Mouse (Mus musculus) c-Kit-positive CD71-positive TER-119-positive erythroid progenitor cells, embryonic 14.5 days (primary cell): ENCODE results near the gene Espl1.

Experiments
- DNase-seq: peaks from one replicate; pipeline ENCODE4 v3.0.0-alpha.2; 2013; ENCODE audit warnings: low spot score

The Espl1 gene

DNA sequence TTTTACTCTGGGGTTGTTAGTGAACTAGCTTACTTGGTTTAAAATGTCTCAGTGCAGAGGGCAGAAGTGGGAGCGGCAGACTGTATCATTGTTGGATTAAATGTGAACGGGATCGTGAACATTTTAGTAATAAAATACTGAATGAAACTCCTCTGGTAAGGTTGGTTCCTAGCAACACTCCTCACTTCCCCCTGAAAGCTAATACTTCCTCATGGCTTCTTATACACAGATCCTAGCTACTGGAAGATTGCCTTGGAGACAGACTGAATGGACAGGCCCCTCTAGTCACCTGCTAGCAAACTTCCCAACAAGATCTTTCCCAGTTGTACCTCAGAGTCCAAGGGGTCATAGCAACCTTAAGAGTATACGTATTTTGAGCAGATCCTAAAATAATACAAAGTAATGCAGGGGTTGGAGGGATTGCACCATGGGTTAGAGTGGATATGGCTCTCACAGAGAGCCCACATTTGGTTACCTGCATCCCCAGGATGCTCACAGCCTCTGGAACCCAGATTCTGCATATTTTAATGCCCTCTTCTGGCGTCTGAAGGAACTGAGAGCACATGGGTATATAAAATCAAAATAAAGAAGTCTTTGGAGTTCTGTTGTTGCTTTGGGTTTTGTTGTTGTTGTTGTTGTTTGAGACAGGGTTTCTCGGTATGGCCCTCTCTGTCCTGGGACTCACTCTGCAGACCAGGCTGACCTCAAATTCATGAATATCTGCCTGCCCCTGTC lies 21.9 kb upstream of the Espl1 start:
- no peak for DNase-seq

DNA sequence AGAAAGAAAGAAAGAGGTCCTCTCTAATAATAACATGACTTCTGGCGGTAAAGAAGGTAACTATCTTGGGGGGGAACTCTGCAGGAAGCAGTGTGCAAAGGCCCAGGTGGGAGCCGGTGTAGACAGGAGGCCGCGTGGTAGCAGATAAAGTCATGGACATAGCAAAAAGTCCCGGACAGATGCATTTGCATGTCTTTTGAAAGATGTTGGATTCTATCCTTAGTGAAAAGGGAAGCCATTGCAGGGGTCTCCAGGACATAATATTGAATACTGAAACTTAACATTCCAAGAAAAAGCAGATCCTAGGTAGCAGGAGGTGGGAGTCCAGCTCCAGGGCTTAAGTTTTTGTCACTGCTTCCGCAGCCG lies 17.4 kb upstream of the Espl1 start:
- no peak for DNase-seq

DNA sequence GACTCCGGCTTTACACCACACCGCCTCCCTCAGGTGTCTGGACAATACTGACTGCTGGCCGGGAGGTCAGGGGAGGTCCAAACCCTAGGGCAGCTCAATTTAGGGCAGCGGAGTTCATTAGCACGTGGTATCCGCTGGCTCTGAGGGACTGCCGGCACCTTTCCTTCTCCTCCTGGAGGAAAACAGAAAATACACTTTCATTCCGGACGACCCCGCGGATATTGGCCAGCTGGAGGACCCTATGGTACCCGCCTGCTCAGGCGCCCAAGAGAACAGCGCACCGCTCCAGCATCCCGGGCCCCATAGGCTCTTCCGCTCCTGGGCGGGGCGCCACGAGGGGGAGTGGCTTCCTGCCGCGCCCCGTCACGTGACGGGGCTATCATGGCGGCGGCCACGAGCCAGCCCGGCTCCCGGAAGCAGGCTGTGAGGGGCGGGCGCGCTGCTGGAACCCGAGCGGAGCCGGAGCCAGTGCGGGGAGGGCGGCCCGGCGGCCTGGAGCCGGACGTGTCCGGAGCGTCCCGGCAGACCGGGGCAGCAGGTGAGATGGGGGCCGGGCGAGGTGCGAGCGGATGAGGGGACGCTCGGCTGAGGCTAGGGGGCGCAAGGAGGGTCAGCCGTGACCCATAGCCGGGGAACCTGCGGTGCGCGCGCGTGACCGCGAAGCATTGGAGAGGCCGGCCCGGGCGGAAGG lies 16.8 kb upstream of the Espl1 start, which contains the start of gene Mfsd5:
TSS of gene Mfsd5 (plus strand) at position 363 of the 691 bp plus-strand sequence.
- peak; percentile 87 for DNase-seq

DNA sequence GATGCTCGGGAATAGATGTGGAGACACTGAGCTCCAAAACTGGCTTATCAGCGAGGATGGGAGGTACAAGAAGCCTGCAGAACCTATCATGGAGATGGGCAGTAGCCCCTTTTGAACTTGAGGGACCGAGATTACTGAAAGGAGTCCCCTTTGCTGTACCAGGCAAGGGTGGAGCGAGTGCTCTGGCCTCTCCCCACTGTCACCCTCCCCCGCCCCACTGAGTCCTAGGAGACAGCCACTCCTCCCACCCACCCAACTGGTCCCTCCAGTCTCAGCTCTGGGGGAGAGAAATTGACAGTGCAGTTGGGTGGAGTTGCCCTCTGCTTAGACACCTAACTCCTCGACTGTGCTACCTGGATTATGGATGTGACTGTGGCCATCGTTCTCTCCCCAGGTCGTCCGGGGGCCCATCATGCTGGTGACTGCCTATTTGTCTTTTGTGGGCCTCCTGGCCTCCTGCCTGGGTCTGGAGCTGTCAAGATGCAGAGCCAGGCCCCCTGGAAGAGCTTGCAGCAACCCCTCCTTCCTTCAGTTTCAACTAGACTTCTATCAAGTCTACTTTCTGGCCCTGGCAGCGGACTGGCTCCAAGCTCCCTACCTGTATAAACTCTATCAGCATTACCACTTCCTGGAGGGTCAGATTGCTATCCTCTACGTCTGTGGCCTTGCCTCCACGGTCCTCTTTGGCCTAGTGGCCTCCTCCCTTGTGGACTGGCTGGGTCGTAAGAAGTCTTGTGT lies 16.1 kb upstream of the Espl1 start:
- no peak for DNase-seq

DNA sequence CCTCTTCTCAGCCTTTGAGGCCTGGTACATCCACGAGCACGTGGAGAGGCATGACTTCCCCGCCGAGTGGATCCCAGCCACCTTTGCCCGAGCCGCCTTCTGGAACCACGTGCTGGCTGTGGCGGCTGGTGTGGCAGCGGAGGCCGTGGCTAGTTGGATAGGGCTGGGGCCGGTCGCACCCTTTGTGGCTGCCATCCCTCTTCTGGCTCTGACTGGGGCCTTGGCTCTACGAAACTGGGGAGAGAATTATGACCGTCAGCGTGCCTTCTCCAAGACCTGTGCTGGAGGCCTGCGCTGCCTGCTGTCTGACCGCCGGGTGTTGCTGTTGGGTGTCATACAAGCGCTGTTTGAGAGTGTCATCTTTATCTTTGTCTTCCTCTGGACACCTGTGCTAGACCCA lies 15.4 kb upstream of the Espl1 start:
- no peak for DNase-seq

DNA sequence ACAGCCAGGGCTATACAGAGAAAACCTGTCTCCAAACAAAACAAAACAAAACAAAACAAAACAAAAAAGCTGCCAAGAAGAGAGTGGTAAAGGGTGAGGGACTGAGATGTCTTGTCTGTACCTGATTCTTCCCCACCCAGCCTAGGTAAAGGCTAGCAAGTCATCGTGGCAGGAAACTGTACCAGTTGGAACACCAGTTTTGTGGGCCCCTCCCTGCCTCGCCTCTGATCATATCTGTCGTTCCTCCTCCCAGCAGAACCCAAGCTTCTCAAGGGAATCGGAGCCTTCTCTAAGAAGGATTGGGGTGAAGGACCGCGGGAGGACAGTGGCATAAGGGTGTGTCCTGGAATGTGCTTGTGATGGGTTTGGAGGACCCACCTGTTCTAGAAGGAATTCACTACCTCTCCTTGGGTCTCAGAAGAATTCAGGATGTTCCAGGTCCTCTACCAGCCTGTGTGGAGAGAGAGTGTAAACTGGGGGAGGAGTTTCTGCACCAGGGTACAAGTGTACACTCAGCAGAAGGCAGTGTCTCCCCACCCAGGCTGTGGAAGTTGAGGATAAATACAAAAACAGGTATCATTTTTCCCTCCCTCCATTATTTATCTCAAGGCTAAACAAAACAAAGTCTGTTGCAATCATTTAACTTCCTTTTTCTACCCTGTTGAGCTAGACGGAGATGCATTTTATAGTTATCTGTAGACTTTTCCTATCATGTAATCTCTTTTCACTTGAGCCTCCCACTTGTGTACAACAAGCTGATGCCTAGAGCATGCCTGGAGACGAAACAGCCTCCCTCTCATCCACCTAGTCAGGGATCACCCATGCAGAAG lies 13.4 kb upstream of the Espl1 start:
- peak; percentile 49 for DNase-seq

DNA sequence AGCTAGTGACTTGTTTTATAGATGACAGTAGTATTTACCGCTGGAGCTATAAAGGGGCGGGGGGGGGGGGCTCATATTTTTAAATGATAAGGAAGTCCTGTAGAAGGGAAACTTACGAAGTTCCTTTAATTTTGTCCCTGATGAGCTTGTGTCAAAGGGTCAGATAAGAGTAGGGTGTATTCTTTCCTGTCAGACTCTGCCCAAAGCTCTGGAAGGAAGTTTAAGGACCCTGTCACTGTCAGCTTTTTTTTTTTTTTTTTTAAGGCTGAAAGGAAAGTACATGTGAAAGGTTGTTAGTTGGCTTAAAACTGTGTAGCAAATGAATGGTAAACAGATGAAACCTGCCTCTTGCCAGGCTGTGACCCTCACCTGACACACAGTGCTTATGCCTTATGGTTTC lies 12.4 kb upstream of the Espl1 start:
- no peak for DNase-seq

DNA sequence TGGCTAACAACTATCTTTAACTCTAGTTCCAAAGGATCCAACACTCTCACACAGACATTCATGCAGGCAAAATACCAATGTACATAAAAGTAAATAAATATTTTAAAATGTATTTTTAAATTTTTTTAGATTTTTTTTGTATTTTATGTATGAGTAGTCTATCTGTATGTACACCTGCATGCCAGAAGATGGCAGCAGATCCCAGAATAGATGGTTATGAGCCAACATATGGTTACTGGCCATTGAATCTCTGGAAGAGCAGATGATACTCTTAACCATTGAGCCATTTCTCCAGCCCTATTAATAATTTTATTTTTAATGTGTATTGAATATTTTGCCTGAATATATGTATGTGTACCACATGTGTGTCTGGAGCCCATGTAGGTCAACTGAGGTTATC lies 8.7 kb upstream of the Espl1 start:
- peak; percentile 56 for DNase-seq

DNA sequence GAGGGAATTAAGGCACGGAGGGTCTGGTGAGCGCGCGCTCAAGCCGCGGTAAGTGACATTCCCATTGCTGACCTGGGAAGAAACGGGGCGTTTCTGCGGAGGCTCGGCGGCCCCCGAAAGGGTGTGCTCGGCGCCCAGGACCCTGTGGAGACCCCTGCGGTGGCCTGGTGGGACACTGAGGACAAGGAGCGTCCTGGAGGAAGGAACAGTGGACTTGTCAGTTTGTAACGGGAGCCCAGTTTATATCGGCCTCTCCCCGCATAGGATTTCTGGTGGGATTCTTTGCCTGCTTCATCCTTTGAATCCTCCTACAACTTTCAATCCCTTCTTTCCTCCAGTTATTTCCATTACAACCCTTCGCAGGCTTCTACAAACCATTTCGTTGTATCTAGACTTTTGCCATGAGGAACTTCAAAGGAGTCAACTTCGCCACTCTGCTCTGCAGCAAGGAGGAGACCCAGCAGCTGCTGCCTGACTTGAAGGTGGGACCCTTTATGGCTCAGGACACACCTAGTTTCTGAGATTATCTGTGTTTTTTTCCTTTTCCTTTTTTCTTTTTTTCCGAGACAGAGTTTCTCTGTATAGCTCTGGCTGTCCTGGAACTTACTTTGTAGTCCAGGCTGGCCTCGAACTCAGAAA lies 421 bp downstream of the Espl1 start:
- DNase-seq, result peak; percentile 37

DNA sequence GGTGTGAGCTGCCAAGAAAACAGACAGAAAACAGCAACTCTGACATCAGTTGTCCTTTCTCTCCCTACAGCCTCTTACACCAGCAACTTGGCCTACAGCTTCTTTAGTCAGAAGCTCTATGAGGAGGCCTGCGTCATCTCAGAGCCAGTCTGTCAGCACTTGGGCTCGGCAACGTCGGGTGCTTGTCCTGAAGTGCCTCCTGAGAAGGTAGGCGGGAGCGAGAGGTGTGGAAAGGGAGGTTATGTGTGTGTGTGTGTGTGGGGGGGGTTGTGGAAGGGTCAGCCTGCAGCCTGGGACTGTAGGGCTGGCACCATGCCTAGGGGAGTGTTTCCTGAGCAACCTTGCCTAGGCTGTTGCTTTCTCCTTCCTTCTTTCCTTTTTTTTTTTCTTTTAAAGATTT lies 6.5 kb downstream of the Espl1 start:
- DNase-seq, result no peak

DNA sequence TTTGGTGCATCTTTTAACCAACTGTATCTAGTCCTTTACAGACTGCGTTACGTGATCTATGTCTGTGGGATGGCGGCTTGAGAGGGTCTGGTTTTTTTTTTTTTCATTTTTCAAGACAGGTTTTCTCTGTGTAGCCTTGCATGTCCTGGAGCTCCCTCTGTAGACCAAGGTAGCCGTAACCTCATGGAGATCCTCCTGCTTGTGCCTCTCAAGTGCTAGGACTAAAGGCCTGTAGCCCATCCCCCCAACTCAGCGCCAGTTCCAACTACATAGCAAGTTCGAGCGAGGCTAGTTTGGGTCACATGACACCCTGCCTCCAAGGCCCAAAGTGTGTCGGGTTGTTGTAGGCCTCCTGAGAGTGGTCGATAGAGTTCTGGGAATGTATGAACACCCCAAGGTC lies 12.7 kb downstream of the Espl1 start:
- no peak for DNase-seq

DNA sequence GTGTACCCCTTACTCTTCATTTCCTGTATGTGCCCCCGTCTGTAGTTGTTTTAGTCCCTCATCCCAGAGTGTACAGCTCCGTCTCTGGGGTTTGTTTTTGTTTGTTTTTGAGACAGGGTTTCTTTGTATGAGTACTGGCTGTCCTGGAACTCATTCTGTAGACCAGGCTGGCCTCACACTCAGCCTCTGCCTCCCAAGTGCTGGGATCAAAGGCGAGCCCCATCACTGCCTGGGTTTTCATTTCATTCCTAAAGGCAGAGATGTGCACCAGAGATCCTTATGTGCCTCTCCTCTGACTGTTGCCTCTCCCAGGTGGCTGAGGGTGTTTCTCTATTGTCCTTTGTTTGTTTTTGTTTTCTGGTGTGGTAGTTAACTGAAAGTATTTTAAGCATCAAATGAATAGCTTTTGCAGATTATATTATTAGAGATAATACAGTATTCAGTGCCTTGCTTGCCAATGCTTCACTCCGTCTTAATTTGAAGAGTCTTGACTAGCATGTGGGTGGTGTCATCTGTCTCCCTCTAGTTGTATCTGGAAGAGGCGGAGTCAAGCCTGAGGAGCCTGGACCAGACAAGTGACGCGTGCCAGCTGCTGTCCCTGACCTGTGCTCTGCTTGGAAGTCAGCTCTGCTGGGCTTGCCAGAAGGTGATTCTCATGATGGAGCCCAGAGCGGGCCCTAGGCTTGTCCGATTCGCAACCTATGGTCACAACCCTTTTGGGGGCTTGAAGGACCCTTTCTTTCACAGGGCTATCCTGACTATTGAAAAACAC lies 14.2 kb downstream of the Espl1 start:
- DNase-seq, result no peak

DNA sequence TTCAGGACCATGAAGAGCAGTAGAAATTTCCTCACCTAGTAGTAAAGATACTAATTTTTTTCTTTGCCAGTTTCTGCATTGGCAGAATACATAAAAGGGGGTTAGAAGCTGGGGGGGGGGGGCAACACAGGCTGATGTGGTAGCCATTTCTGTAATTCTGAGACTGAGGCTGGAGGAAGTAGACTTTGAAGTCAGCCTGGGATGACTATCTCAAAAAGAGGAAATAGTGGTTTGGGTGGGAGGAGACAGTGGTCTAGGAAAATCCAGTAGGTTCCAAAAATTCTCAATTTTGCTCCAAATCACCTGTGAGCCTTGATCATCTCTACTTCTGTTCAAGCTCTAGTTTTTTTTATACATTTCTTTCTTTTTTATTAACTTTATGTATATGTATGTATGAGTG lies 15.4 kb downstream of the Espl1 start:
- DNase-seq, result no peak

DNA sequence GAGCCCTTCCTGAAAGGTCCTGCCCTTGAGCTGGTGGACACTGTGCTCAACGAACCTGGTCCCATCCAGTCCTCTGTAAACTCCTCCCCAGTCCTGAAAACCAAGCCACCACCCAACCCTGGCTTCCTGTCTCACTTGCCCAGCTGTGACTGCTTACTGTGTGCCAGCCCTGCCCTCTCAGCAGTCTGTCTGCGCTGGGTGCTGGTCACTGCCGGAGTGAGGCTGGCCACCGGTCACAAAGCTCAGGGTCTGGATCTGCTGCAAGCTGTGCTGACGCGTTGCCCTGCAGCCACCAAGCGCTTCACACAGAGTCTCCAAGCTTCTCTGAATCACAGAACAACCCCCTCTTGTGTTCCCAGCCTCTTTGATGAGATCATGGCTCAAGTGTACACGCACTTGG lies 19.2 kb downstream of the Espl1 start:
- DNase-seq, result no peak

DNA sequence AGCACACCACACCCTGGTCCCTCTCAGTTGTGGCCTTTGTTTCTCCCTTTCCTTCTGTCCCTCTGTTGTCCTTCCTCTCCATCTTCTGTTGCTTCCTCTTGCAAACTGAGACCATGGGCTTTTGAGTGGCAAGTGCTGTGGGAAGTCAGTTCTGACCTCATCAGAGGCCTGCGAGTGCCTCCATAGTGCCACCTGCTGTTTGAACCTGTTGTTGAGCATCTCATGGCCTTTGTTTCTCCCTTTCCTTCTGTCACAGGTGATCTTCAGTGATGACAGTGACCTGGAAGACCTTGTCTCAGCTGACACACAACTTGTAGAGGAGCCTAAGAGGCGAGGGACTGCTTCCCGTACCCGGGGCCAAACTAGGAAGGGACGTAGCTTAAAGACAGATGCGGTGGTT lies 20.2 kb downstream of the Espl1 start:
- DNase-seq, result no peak

DNA sequence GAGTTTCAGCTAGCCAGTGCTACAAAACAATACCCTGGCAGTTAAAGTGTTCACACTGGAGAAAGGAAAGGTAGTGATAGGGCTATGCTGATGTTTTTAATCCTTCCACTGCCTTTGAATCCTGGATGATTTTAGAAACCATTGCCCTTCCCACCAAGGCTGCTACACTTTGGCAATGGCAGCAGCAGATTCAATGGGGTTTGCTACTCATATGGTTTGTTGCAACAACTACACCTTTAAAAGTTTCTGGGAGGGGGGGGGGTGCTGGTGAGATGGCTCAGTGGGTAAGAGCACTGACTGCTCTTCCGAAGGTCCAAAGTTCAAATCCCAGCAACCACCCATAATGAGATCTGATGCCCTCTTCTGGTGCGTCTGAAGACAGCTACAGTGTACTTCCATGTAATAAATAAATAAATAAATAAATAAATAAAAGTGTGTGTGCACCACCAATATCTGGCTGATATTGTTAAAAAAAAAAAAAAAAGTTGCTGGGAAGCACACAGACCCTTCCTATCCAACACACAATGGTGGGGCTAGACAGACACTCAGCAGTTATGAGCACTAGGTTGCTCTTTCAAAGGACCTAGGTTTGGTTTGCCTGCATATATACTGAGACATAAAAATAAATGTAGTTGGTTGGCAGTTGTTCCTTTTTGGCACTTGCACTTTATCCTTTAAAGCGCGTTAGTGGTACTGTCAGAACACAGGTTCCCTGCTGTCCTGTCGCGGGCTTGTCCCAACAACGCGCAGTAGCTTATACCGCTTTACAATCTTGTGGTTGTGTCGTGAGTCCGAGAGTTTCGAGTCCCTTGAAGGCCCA lies 28.8 kb downstream of the Espl1 start:
- DNase-seq, result peak; percentile 44

DNA sequence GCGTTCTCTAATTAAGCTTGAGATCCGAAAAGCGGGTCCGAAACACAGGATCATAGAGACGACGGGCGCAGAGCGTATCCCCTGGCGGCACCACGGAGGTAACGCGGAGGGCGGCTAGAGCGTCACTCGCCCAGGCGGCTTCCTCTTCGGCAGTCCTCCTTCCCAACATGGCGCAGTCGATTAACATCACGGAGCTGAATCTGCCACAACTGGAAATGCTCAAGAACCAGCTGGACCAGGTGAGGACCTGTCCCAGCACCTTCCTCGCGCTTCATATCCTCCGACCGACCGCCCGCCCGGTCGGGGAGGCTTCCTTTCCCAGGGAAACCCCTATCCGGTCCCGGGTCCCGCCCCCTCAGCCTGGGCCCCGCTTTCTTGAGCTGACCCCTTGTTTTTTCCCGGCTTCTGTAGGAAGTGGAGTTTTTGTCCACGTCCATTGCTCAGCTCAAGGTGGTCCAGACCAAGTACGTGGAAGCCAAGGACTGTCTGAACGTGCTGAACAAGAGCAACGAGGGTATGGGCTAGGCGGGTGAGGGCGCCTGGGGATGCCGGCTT lies 30.0 kb downstream of the Espl1 start, which contains the start of gene Pfdn5:
TSS of gene Pfdn5 (plus strand) at position 95 of the 555 bp plus-strand sequence.
- DNase-seq, result peak; percentile 80

DNA sequence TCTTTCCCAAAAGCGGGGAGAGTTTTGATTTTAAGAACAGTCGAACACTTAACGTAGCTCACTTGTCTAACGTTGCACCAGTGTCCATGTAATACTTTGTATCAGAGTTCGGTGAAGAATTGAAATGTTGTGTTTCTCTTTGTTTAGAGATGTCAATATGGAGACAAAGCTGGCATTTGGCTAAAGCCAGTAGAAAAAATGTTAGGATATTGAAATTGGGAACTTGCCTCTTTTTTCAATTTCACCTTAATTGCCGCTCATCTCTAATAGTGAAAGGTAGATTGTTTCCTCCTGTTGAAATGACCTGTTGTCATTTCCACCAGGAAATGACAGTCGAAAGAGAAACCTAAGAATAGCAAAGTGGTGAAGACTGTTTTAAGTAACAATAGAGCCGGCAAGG lies 30.8 kb downstream of the Espl1 start:
- DNase-seq, result no peak

DNA sequence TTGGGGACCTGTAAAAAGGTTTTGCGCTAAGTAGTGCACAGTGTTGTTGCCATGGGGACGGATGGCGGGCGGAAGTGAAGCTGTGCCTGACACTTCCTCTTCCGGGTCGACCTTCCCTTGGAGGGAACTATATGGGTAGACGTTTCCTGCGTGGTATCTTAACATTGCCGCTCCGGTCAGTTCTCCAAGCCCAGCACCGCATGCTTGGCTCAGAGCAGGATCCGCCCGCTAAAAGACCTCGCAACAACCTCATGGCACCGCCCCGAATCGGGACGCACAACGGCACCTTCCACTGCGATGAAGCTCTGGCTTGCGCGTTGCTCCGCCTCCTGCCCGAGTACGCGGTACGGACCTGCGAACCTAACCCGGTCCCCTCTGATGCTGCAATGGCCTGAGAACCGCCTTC lies 35.5 kb downstream of the Espl1 start, which contains the start of gene Myg1:
TSS of gene Myg1 (plus strand) at position 100 of the 406 bp plus-strand sequence.
- DNase-seq, result peak; percentile 79

DNA sequence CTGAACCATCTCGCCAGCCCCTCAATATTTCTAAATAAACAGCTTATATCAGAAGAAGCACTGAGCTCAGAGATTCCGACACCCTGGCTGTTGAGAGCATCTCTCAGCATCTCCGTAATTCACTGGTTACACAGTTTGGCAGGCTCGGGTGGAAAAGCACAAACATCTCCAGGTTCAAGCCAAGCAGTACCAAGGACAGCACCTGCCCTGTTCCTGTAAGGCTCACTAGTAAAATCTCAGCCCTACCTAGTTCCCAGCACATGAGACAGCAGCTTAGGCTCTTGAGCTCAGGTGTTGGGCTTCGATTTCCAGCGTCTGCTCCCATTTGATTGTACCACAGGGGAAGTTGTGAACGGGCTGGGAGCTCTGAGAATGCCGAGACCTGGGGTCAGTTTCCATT lies 39.2 kb downstream of the Espl1 start:
- DNase-seq, result no peak
